Mouse (Mus musculus) lung, adult 10 weeks (tissue): ENCODE data around the gene Cacna1h. TPM values are rescaled to one million over a fixed set of nuclear protein-coding genes. Genes with fewer than 3 reads are reported as not detected.

Experiments used
- polyA plus RNA-seq: library from polyadenylated mRNA; stranded (reverse); fragments of 350-450 nt; fragmentation: Illumina TruSeq; extraction: RNeasy Lipid Tissue Mini Kit (QIAGEN cat#74804); gene quantifications from one replicate; pipeline ENCODE4 v1.2.3, GENCODE M21; 2014; ENCODE audit warnings: low read depth, low replicate concordance; ENCODE audit not compliant: insufficient read depth

Gene Cacna1h
- polyA plus RNA-seq, result 0.41 TPM

GRCm38 (mm10) chr17:25433617-25434606 lies at the start of gene Cacna1h:
Gene Cacna1h, minus strand, starts transcription at chr17:25433783.

GRCm38 (mm10) chr17:25454272-25454671 lies 20.7 kb upstream of the Cacna1h start, which contains the start of gene Tekt4:
Gene Tekt4, plus strand, starts transcription at chr17:25454615.

GRCm38 (mm10) chr17:25368973-25369372 lies 64.6 kb downstream of the Cacna1h start, which contains the start of gene Tpsg1:
Gene Tpsg1, plus strand, starts transcription at chr17:25369273.

GRCm38 (mm10) chr17:25366005-25366404 lies 67.6 kb downstream of the Cacna1h start, which contains the start of gene Tpsb2:
Gene Tpsb2, plus strand, starts transcription at chr17:25366305.

GRCm38 (mm10) chr17:25345462-25345861 lies 88.1 kb downstream of the Cacna1h start, which contains the start of gene Tpsab1:
Gene Tpsab1, minus strand, starts transcription at chr17:25345562.

Other genes with a start within 250 kb of the Cacna1h start
- 13.3 TPM for gene BC003965, start 249.2 kb downstream of the Cacna1h start, polyA plus RNA-seq
- 11.2 TPM for gene Unkl, start 245.4 kb downstream of the Cacna1h start, polyA plus RNA-seq
- 49.7 TPM for gene Gnptg, start 193.7 kb downstream of the Cacna1h start, polyA plus RNA-seq
- 13.7 TPM for gene Tsr3, start 193.6 kb downstream of the Cacna1h start, polyA plus RNA-seq
- 6.2 TPM for gene Baiap3, start 177.4 kb downstream of the Cacna1h start, polyA plus RNA-seq
- gene Ube2i, start 159.2 kb downstream of the Cacna1h start, polyA plus RNA-seq, result 148 TPM
- not detected for gene Prss34, start 135.4 kb downstream of the Cacna1h start, polyA plus RNA-seq
- gene Prss28, start 125.1 kb downstream of the Cacna1h start, polyA plus RNA-seq, result not detected
- not detected for gene Prss29, start 115.1 kb downstream of the Cacna1h start, polyA plus RNA-seq
- gene Tpsab1, start 88.2 kb downstream of the Cacna1h start, polyA plus RNA-seq, result not detected
- gene Tpsb2, start 67.5 kb downstream of the Cacna1h start, polyA plus RNA-seq, result 2.1 TPM
- not detected for gene Tpsg1, start 64.5 kb downstream of the Cacna1h start, polyA plus RNA-seq
- 8.8 TPM for gene Tekt4, start 20.8 kb upstream of the Cacna1h start, polyA plus RNA-seq
- not detected for gene Sstr5, start 63.5 kb upstream of the Cacna1h start, polyA plus RNA-seq
- 0.21 TPM for gene Sox8, start 136.9 kb upstream of the Cacna1h start, polyA plus RNA-seq
- gene Lmf1, start 145.3 kb upstream of the Cacna1h start, polyA plus RNA-seq, result 12.0 TPM